Mouse (Mus musculus) embryo, embryonic 10 days (tissue): ENCODE measurements at regions not wholly inside any gene's neighbourhood (a gene's known extent, or its start where the extent isn't known, plus 50 kb on each side); places are given as distances from the start of the nearest gene placed in this dataset.
A peak's percentile ranks its signal among the peaks of the same experiment; 100 is the strongest.

ENCODE experiments used
- DNase-seq: peaks from one replicate; pipeline ENCODE4 v3.0.0-alpha.2; 2015; ENCODE audit warnings: low spot score

DNA sequence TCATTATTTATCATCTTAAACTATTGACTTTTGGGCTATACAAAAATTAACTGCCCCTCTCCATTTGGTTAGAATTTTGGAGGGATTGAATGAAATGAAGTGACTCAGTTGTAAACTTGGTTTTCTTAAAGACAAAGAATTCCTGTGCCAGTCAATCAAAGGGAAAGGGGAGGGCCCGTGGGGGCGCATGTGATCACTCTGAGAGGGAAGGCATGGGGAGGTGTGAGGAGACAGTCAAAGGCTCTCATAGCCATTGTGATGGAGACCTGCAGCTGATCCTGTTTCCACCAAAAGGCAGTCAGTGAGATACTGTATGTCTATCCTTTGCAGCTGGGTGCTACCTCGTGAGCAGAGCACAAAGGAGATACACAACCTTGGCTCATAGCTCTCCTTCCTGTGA is 156.6 kb upstream of the Slc24a2 start:
- no peak for DNase-seq

DNA sequence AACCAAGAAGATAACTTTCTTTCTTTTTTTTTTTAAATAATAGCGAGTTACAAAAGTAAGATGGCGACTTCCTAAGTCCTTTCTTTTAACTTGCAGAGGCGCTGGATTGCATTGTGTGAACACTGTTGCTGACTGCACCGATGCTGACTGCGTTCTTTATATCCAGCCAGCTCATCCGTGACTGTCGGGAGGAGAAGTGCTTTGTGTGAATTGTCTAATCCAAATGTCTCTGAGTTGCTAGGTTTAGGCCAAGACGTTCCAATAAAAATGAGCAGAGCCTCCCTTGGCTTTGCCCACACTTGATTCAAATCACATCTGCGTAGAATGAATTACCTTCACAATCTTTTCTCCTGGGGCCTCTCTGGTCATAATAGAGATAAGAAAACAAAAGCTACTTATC is 156.0 kb upstream of the Slc24a2 start:
- DNase-seq = peak; percentile 56

DNA sequence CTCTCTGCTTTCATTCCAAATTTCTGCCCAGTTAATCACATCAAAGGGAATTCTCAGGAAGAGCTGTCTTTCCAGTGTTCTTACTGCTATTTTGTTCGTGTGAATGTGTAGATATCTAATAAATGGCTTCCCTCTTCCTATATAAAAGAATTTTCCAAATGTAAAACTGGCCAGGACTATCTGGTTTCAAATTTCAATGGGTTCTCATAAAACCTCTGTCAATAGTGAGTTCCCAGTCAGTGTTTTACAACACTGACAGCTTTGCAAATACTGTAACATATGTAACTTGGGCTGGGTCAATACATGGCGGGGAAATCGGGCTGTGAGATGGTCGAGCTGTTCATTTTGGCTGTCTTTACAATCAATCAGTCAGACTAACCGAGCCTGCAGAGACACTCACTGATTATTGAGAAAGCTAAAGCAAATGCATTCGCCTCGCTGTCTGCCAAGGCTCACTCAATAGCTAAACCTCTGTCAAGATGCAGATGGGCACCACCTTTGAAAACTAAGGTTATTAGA is 155.0 kb upstream of the Slc24a2 start:
- peak; percentile 29 for DNase-seq

DNA sequence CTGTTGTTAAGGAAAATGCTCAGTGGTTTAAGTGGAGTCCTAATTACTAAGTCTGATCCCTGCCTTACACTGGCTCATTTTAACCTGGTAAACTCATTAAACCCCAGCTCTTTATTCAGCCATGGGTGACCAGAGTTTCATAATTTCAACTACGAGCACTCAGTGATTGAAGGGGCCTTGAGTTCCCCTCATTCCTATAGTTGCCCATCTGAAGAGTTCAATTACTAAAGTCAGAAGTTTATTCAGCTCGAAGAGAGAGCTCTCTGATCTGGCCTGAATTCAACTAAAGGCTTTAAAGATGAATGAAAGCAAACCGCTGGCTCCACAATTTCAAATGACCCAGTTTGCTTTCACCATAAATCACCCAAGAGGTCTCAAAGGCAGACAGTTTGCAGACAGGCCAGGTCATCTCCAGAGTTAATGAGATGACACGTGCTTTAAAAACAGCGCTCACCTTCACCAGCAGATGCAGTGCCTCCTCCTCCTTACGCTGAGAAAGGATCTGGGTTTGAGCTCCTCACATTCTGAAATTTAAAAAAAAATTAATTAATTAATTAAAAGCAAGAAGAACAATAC is 154.3 kb upstream of the Slc24a2 start:
- peak; percentile 41 for DNase-seq

DNA sequence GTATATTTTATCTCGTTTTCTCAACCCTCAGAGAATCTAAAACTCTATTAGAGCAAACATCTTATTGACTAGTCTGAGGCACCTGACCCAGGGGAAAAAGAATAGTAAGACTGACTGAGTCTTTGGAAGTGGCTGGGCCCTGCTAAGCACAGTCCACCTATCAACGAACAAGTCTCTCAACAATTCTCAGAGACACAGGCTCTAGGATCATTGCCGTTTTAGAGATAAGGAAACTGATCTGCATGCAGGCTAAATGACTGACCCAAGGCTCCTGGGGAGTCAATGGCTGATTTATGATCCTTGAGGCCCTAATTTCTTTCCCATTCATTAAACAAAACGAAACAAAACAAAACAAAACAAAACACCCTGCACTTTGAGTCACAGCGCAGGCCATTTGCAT is 150.4 kb upstream of the Slc24a2 start:
- DNase-seq = no peak

DNA sequence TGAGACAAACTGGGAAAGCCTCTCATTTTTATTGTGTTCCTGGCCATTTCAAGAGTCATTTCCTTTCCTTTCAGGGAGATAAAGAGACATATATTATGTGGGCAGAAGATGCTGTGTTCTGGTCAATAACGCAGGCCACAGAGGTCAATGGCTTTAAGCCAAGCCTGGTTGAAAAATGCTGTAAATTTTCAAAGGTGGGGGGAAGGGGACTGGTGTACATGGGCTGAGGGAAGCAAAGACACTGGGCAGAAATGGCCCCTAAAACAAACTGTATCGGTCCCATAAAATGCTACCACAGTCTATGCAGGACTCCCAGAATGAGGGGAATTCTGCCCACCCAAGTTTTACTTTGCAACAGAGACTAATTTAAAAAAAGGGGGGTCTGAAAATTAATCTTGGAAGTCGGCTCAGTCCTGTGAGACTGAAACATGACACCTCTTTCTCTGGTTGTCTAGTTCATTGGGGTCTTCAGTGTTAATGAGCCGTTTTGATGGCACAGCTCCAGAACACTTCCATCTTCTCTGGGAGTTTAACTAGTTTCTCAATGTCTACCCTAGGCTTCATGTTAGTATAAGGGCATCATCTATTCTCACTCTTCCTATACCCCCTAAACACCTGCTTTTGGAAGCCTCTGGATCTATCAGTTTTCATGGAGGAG is 149.4 kb upstream of the Slc24a2 start:
- peak; percentile 43 for DNase-seq

DNA sequence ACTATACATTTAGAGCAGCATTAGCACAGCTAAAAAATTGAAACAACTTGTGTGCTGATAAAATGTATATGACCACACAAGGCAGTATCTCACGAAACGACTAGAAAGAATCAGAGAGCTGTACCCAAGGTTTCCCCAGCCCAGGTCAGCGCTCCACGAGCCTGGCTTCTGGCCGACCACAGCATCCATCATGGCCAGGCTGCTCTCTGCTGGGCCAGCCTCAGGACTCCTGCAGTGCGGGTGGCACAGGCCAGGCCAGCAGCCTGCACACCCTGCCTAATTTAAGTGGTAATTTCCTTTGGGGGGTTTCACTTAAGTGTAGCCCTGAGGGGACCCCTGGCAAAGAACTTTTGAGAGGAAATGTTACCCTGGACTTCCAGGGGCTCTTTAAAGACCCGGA is 141.7 kb upstream of the Slc24a2 start:
- peak; percentile 30 for DNase-seq

DNA sequence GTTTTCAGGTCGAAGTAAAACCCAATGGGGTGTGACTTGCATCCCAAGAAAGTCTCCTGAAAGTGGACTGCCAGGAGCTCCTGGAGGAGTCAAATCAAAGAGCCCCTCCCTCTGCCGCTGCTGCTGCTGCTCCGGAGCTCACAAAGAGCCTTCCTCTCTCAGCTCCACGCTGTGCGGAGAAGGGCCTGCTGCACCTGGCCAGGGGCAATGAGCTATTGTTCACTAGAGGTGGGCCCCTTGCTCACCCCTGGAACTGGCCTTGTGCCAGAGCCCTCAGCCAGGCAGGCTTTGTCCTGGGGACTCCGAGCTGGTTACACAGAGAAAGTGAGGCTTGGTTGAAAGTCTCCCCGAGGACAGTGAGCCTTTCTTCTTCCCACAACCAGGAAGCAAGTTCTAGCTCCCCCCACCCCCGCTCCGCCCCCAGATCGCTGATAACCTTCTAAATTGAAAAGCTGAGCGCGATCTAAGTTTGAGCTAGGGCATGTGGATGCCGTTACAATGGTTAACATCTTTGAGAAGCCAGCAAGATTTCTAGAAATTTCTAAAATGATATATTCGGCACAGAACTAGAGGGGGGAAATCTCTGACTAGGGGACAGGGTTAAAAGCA is 139.5 kb upstream of the Slc24a2 start:
- DNase-seq = peak; percentile 37

DNA sequence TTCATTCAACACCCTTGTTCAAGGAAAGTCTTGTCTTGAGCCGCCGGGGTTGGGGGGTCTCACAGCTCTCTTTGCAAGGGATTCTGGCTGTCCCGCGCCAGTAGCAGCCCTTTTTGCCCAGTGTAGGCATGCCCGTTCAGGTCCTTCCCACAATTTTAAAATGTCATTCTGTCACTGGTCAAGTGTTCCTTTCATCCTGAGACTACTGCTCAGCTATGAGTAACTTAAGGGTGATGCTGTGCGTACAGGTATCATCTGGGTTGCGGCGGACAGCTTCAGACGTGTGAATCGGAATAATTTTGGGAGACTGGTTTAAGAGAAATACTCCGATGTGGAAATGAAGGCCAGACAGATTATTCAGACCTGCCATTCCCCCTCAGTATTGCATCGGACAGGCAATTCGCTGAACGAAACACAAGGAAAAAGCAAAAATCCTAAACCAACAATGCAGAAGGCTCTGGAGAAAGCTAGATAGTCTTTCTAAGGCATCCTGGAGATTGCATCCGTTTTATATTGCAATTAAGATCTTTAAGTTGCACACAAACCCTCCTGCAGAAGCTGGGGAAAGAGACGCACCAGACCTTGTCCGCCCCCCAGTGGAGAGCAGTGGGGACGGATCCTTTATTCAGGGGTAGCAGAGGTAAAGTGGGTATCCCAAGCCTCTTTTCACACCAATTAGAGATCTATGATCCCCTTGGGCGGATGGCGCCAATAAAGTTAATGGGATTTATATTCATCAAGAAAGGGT is 138.3 kb upstream of the Slc24a2 start:
- DNase-seq = peak; percentile 79

DNA sequence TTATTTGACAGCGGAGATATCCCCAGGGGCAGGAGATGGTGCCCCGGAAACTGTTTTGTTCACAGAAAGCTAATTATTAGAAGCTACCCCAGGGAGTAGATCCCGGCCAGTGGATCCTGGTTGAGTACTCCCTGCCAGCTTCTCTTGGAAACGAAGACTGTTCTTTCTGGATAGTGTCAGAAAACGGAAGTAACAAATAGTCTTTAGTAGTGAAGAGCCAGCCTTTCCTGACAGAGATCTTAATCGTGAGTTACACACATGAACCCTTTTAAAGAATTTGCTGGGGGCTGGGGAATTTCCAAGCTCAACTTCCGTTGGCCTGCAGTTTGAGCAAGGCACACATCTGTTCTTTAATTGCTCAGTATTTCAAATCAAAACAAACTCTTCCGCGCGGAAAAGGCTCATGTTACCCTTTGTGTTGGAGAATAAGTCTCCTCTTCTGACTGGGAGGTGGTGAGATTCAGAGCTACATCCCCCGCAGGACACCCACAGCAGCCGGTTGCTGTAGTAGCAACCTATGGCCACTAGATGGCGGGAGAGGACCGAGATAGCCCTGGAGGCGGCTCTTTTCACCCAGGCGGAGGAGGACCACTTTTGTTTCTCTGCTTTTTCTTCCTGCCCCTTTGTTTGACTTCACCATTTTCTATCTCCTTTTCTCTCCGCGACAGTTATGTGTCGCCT is 137.6 kb upstream of the Slc24a2 start:
- DNase-seq = peak; percentile 85

DNA sequence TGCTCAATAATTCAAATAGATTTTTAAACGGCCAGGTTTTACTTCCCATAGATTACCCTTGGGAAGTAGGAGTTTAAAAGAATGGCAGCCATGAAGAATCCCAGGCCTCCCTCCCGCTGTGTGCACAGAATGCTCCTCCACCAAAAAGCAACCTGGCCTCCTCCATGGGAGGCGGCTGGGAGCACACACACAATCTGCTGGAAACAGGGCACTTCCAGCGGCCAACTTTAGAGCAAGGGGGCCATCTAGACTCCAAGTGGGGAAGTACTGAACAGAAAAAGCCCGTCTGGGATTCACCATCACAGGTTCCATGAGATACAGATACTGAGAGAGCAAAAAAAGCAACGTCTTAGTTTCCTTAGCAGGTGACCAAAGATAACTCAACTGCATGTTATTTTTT is 131.9 kb upstream of the Slc24a2 start:
- peak; percentile 71 for DNase-seq

DNA sequence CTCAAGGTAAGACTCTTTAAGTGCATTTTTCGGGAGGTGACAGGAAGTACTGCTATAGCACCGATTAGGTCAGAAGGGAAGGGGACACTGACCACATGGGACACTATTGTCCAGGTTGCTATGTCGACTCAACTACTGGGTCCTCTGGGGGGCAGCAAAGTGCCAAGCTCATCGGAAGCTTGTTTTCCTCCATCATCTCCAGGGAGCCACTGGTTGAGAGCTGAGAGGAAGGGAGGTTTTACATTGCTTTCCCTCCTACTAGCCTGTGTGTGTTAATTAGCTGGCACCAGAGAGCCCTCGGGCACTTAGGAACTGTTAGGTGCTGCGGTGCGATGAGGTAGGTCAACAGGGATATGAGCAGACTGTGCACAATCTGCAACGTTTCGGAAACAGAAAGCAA is 129.2 kb upstream of the Slc24a2 start:
- peak; percentile 68 for DNase-seq

DNA sequence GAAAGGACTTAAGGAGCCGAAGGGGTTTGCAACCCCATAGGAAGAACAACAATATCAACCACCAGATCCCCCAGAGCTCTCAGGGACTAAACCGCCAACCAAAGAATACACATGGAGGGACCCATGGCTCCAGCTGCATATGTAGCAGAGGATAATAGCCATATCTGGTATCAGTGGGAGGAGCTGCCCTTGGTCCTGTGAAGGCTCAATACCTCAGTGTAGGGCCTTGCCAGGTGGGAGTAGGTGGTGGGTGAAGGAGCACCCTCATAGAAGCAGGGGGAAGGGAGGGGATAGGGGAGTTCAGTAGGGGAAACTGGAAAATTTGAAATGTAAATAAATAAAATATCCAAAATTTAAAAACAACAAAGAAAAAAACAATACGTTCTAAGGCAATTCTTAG is 128.7 kb upstream of the Slc24a2 start:
- no peak for DNase-seq

DNA sequence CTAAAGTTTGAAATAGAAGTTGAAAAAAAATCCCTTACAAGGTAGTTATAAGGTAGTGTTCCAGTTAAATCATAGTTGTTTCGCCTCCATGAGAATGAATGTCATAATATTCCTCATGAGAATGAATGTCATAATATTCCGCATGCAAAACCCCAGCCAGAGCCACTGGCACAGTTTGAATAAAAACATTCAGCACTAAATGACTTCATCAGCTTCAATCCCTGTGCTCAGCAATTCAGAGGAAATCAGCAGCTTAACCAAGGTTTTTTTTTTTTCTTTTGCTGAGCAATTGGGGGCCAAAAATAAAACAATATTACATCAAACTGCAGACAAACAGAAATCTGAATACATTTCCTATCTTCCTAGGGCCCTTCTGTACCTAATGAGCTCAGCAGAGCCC is 102.7 kb upstream of the Slc24a2 start:
- DNase-seq = no peak

DNA sequence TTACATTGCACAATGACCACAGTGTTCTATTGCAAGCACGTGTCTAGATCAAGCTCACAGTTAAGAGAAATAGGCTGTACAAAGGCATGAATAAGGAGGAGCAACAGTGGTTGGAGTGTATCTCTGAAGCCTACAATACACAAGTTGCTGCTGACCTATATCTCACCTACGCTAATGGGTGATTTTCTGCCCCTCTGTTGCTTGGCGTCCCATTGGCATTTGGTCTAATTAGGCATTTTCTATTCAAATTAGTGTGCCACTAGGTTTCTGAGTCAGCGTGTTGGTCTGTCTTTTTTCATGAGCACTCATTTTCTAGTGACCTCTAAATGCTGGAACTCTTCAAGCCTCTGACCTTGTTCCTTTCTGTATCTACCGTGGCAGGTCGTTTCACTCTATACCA is 98.9 kb upstream of the Slc24a2 start:
- DNase-seq = no peak

DNA sequence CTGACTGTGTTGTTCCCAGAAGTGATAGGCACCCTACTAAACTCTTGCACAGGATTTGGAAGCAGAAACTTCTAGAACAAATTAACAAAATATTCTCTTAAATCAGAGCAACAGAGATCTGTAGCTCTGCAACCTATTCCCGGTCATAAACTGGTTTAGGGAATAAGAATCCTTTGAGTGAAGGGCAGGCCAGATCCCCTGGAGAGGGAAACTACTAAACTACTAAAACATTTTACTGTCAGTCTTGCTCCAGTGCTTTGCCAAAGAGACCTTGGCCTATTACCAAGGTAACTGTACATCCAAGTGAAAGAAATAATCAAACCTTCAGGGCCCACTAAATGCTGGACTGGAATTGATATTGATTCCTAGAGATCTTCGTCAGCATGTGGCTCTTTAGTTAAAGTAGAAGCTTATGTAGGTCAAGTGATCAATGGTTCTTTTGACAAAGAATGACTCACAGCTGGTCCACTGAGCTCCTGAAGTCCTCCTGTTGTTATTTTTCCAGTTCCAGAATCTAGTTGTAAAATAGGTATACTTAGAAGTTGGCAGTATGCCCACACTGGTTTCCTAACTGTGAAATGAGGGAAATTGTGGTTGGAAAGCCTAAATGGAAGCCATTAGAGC is 91.6 kb upstream of the Slc24a2 start:
- no peak for DNase-seq

DNA sequence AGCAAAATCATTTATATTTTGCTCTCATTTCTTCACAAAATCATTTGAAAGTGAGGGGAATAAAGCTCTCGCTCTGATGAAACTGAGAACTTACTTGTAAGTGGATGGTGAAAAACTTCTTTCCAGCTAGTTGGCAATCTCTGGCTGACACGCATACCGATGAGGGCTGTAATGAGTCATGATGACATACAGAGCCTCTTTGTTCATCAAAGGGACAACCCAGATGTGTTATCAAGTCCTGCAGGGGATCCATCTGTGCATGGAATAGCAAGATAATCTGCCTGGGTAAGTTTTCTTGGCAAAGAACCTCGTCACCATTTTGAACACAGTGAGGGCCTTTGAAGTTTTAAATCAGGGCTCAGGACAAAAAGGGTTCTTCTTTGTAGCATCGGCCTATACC is 67.9 kb upstream of the Slc24a2 start:
- DNase-seq = no peak

DNA sequence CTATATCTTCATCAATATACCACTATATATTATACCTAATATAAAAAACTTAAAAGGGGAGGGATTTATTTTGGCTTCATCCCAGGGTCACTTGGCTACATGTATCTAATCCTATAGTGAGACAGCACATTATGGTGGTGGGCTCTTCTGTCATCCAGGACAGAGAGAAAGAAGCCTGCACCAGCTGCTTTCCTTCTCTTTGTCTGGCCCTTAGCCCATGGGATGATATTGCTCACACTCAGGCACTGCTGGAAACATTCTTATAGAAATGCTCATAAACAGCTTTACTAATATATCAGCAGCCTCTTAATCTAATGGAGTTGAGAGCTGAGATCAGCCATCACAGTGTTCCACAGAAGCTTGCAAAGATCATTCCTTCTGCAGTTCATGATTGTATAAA is 64.3 kb upstream of the Slc24a2 start:
- DNase-seq = no peak
